Mouse (Mus musculus) lung, postnatal 0 days (tissue): ENCODE results near the gene Olfml2b.

Experiments
- CTCF ChIP-seq: IDR thresholded peaks from 2 replicates; pipeline ENCODE4 v1.5.1; 2016; ENCODE audit warnings: antibody characterized with exemption, mild to moderate bottlenecking
- EP300 ChIP-seq: IDR thresholded peaks from 2 replicates; pipeline ENCODE4 v1.6.1; 2016; ENCODE audit warnings: antibody characterized with exemption, mild to moderate bottlenecking, control low read depth

GRCm38 (mm10) chr1:170645896-170646605 is 1.7 kb downstream of the Olfml2b start:
- no peak for TF ChIP-seq CTCF
- TF ChIP-seq EP300: no peak
